ENCODE assay signal across 8 mouse cellular contexts in the genomic region with DNA sequence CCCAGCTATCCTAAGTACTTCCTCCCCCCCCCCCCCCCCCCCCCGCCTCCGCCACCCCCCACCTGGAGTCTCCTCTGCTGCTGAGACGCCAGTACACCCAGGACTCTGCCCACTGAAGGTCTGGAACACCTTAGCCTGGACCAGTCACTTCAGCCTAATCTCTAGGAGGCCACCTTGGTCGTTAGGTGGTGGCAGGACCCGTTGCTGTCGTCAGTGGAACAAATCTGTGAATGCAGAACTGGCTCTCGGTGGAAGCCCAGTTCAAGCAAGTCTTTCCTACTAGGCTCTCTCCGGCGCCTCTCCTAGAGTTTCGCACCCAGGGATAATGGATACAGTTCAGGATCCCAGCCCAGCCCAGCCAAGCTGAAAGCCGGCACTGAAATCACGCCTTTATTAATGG. TPM values are rescaled to one million over a fixed set of nuclear protein-coding genes. Genes with fewer than 3 reads are reported as not detected.
DNase-seq lines count a peak whose midpoint lies in the region; ATAC-seq and TF ChIP-seq lines count a peak whose summit lies in the region.

No protein-coding gene starts in this region.

- peaks cover 43% of the 10 kb centered on the region for H3K27me3 ChIP-seq in lung, embryonic 14.5 days (ENCODE audit: insufficient read depth, low read length)
- peaks cover 57% of the 10 kb centered on the region for H3K27me3 ChIP-seq in forebrain, embryonic 13.5 days
- peaks cover 19% of the 10 kb centered on the region for H3K27me3 ChIP-seq in midbrain, postnatal 0 days (ENCODE audit: insufficient read depth, low read length)

- no peak overlapping the region for H3K9ac ChIP-seq in lung, embryonic 14.5 days
- H3K9ac ChIP-seq in forebrain, embryonic 13.5 days, result no peak overlapping the region
- peak overlapping the region; percentile 24; the same call in 1 of the 2 replicates for H3K9ac ChIP-seq in midbrain, postnatal 0 days (replicated peaks; ENCODE audit: low read length, poor library complexity, severe bottlenecking)

- no peak for TF ChIP-seq CTCF in lung, embryonic 14.5 days (IDR thresholded peaks at IDR 0.05; ENCODE audit: low read depth)
- no peak for TF ChIP-seq CTCF in midbrain, postnatal 0 days (IDR thresholded peaks at IDR 0.05)

- peaks cover 9% of the 10 kb centered on the region for H3K4me1 ChIP-seq in lung, embryonic 14.5 days (ENCODE audit: insufficient read depth)
- H3K4me1 ChIP-seq in forebrain, embryonic 13.5 days, result peaks cover 33% of the 10 kb centered on the region
- H3K4me1 ChIP-seq in midbrain, postnatal 0 days (ENCODE audit: insufficient read depth, low read length), result 0 out of 2 replicates have a peak, but pooled peaks cover 4% of the 10 kb centered on the region

- peak overlapping the region; percentile 23 for H3K4me3 ChIP-seq in lung, embryonic 14.5 days (ENCODE audit: low read depth, low read length)
- peak overlapping the region; percentile 32 for H3K4me3 ChIP-seq in forebrain, embryonic 13.5 days
- H3K4me3 ChIP-seq in midbrain, postnatal 0 days (ENCODE audit: low read depth, low read length), result peak overlapping the region; percentile 25; the same call in 1 of the 2 replicates

- peak overlapping the region; percentile 62 for H3K4me2 ChIP-seq in lung, embryonic 14.5 days
- peak overlapping the region; percentile 59 for H3K4me2 ChIP-seq in forebrain, embryonic 13.5 days
- H3K4me2 ChIP-seq in midbrain, postnatal 0 days (ENCODE audit: low read depth, low read length, poor library complexity, severe bottlenecking), result peak overlapping the region; percentile 43

- H3K36me3 ChIP-seq in lung, embryonic 14.5 days (ENCODE audit: insufficient read depth), result no peaks in the 10 kb centered on the region
- H3K36me3 ChIP-seq in forebrain, embryonic 13.5 days (ENCODE audit: poor library complexity, severe bottlenecking), result no peaks in the 10 kb centered on the region
- no peaks in the 10 kb centered on the region for H3K36me3 ChIP-seq in midbrain, postnatal 0 days (ENCODE audit: insufficient read depth, low read length)

- no peaks in the 10 kb centered on the region for H3K9me3 ChIP-seq in lung, embryonic 14.5 days (ENCODE audit: low read depth, low read length)
- no peaks in the 10 kb centered on the region for H3K9me3 ChIP-seq in forebrain, embryonic 13.5 days (replicated peaks)
- no peaks in the 10 kb centered on the region for H3K9me3 ChIP-seq in midbrain, postnatal 0 days (ENCODE audit: low read length)

- intact Hi-C loops in left cerebral cortex, postnatal 36 days (cut with DNase I), result no loop called here

- no peak for ATAC-seq in lung, embryonic 14.5 days (ENCODE audit: insufficient read depth)
- ATAC-seq in forebrain, embryonic 13.5 days, result no peak
- no peak for ATAC-seq in midbrain, postnatal 0 days (ENCODE audit: low FRiP score)

- DNase-seq in lung, embryonic 14.5 days, result no peak
- no peak for DNase-seq in lung, postnatal 10 days
- peak; percentile 34 for DNase-seq in kidney, postnatal 10 days
- DNase-seq in midbrain, postnatal 0 days (ENCODE audit: low spot score), result no peak
- DNase-seq in thymus, postnatal 36 days, result no peak
- no peak for DNase-seq in left cerebral cortex, postnatal 36 days (ENCODE audit: low spot score in 2 of 2)
- DNase-seq in adipocyte (ENCODE audit: low spot score), result no peak

- no peak overlapping the region for H3K27ac ChIP-seq in lung, embryonic 14.5 days (ENCODE audit: low read depth)
- H3K27ac ChIP-seq in forebrain, embryonic 13.5 days, result no peak overlapping the region
- H3K27ac ChIP-seq in midbrain, postnatal 0 days (ENCODE audit: low read depth, low read length), result no peak overlapping the region

- 18% methylated on average over 11 of the region's 12 CpGs for WGBS in lung, embryonic 14.5 days
- WGBS in forebrain, embryonic 13.5 days, result 24% methylated on average over 12 of the region's 12 CpGs
- WGBS in midbrain, postnatal 0 days, result 24% methylated on average over 9 of the region's 12 CpGs

RNA-seq across cellular contexts. Expression of gene Trnp1, which starts 4.5 kb away (rescaled TPM):
- polyA plus RNA-seq in lung, embryonic 14.5 days (2014; fragmentation: Nextera tagmentation; extraction: Ambion mirVana), result 1.1 and 1.3 TPM in 2 replicates
- 1.5 and 2.9 TPM in 2 replicates for polyA plus RNA-seq in forebrain, embryonic 13.5 days (2015; fragmentation: Nextera tagmentation; extraction: Ambion mirVana)
- total RNA-seq in midbrain, postnatal 0 days (2014; rRNA removed), result 45.2 and 52.2 TPM in 2 replicates
- polyA plus RNA-seq in midbrain, postnatal 0 days (2015; fragmentation: Nextera tagmentation; extraction: Ambion mirVana), result 15.2 and 17.5 TPM in 2 replicates
- total RNA-seq in left cerebral cortex, postnatal 36 days (2021), result 100 to 1,000 TPM; 168 to 210 TPM

RNA-seq across cellular contexts. Expression of gene Tent5b, which starts 14.0 kb away (rescaled TPM):
- 0.41 and 0.42 TPM in 2 replicates for polyA plus RNA-seq in lung, embryonic 14.5 days (2014; fragmentation: Nextera tagmentation; extraction: Ambion mirVana)
- polyA plus RNA-seq in forebrain, embryonic 13.5 days (2015; fragmentation: Nextera tagmentation; extraction: Ambion mirVana), result 0.27 TPM in 1 of 2 replicates, not detected in the other
- 0.77 and 1.2 TPM in 2 replicates for total RNA-seq in midbrain, postnatal 0 days (2014; rRNA removed)
- 0.27 and 0.49 TPM in 2 replicates for polyA plus RNA-seq in midbrain, postnatal 0 days (2015; fragmentation: Nextera tagmentation; extraction: Ambion mirVana)
- total RNA-seq in left cerebral cortex, postnatal 36 days (2021), result not detected

RNA-seq across cellular contexts. Expression of gene Kdf1, which starts 24.9 kb away (rescaled TPM):
- polyA plus RNA-seq in lung, embryonic 14.5 days (2014; fragmentation: Nextera tagmentation; extraction: Ambion mirVana), result 28.0 and 31.5 TPM in 2 replicates
- 0.26 and 0.39 TPM in 2 replicates for polyA plus RNA-seq in forebrain, embryonic 13.5 days (2015; fragmentation: Nextera tagmentation; extraction: Ambion mirVana)
- total RNA-seq in midbrain, postnatal 0 days (2014; rRNA removed), result 0.47 and 2.0 TPM in 2 replicates
- polyA plus RNA-seq in midbrain, postnatal 0 days (2015; fragmentation: Nextera tagmentation; extraction: Ambion mirVana), result 0.77 and 1.2 TPM in 2 replicates
- total RNA-seq in left cerebral cortex, postnatal 36 days (2021), result not detected

RNA-seq across cellular contexts. Expression of gene Nudc, which starts 51.9 kb away (rescaled TPM):
- polyA plus RNA-seq in lung, embryonic 14.5 days (2014; fragmentation: Nextera tagmentation; extraction: Ambion mirVana), result 248 and 258 TPM in 2 replicates
- polyA plus RNA-seq in forebrain, embryonic 13.5 days (2015; fragmentation: Nextera tagmentation; extraction: Ambion mirVana), result 311 and 312 TPM in 2 replicates
- total RNA-seq in midbrain, postnatal 0 days (2014; rRNA removed), result 94.8 and 109 TPM in 2 replicates
- 227 and 262 TPM in 2 replicates for polyA plus RNA-seq in midbrain, postnatal 0 days (2015; fragmentation: Nextera tagmentation; extraction: Ambion mirVana)
- 100 to 1,000 TPM; 139 to 143 TPM for total RNA-seq in left cerebral cortex, postnatal 36 days (2021)

RNA-seq across cellular contexts. Expression of gene Nr0b2, which starts 59.3 kb away (rescaled TPM):
- polyA plus RNA-seq in lung, embryonic 14.5 days (2014; fragmentation: Nextera tagmentation; extraction: Ambion mirVana), result 0.39 TPM in 1 of 2 replicates, not detected in the other
- polyA plus RNA-seq in forebrain, embryonic 13.5 days (2015; fragmentation: Nextera tagmentation; extraction: Ambion mirVana), result not detected in 2 replicates
- not detected in 2 replicates for total RNA-seq in midbrain, postnatal 0 days (2014; rRNA removed)
- not detected in 2 replicates for polyA plus RNA-seq in midbrain, postnatal 0 days (2015; fragmentation: Nextera tagmentation; extraction: Ambion mirVana)
- total RNA-seq in left cerebral cortex, postnatal 36 days (2021), result not detected

Comparison
In these comparisons a context has a peak if more than half of its experiments do, and no peak if none do; other contexts are left out.
1. RNA of gene Kdf1, which starts 24.9 kb away (polyA plus RNA-seq): 28.0 to 31.5 TPM in lung, embryonic 14.5 days; 0.77 to 1.2 TPM in midbrain, postnatal 0 days and 0.26 to 0.39 TPM in forebrain, embryonic 13.5 days; every median in the first group is over 10 times any median in the second.
2. Peak in every context shown above with its lines, with median percentiles within 50 percentile points of each other: H3K4me2 ChIP-seq and H3K4me3 ChIP-seq.